Mouse (Mus musculus): ENCODE measurements around the gene Eaf2. TPM values are rescaled to one million over a fixed set of nuclear protein-coding genes. Genes with fewer than 3 reads are reported as not detected.

The Eaf2 gene
- polyA plus RNA-seq (2016; fragmentation: Nextera tagmentation; extraction: Ambion mirVana) = 1.2 and 1.7 TPM in 2 replicates

GRCm38 (mm10) chr16:36874583-36875275 is at the start of gene Eaf2, which contains the start of gene Golgb1:
Gene Eaf2 (minus strand): TSS chr16:36875003.
Gene Golgb1 (plus strand): TSS chr16:36875140.
- peak within 1 kb of the TSS; percentile 97 for H3K4me3 ChIP-seq
- no peaks in the 10 kb centered on the region for H3K27me3 ChIP-seq (ENCODE audit: low read depth, poor library complexity, severe bottlenecking)
- H3K27ac ChIP-seq (replicated peaks) = peak within 1 kb of the TSS; percentile 90
- peak; percentile 93 for DNase-seq (ENCODE audit: low spot score)
- H3K4me1 ChIP-seq = peaks cover 18% of the 10 kb centered on the region
- H3K9me3 ChIP-seq (replicated peaks) = no peaks in the 10 kb centered on the region
- WGBS = under 1% methylated on average over 43 of the region's 43 CpGs
- H3K36me3 ChIP-seq = peaks cover 32% of the 10 kb centered on the region

DNA sequence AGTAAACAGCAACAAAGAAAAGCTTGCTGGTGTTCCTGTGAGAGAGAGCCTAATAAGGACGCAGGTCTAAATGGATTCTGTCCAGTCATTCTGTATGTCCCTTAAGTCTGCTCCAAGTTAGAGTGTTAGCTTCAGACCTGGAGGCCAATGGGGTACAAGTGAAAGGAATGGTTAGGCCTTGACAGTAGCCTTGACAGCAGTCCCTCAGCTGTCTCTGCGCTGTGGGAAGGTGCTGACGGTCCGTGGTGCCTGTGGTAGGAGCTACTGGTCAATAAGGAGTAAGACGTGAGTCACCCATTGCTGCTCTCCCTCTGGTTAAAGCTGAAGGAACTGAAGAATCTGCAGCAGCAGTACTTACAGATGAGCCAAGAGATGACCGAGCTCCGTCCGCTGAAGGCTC is 49.5 kb upstream of the Eaf2 start:
- no peak overlapping the region for H3K4me3 ChIP-seq
- no peaks in the 10 kb centered on the region for H3K4me1 ChIP-seq
- no peak overlapping the region for H3K27ac ChIP-seq (replicated peaks)
- DNase-seq (ENCODE audit: low spot score) = no peak
- H3K27me3 ChIP-seq (ENCODE audit: low read depth, poor library complexity, severe bottlenecking) = no peaks in the 10 kb centered on the region
- H3K9me3 ChIP-seq (replicated peaks) = no peaks in the 10 kb centered on the region
- WGBS = 94% methylated on average over 8 of the region's 8 CpGs
- peaks cover 68% of the 10 kb centered on the region for H3K36me3 ChIP-seq

GRCm38 (mm10) chr16:36921980-36922379 is 47.2 kb upstream of the Eaf2 start:
- WGBS = 93% methylated on average over 6 of the region's 6 CpGs
- no peak for DNase-seq (ENCODE audit: low spot score)
- Histone ChIP-seq H3K4me3 (no peak overlapping the region), H3K36me3 (peaks cover 67% of the 10 kb centered on the region), H3K9me3 (replicated peaks) (no peaks in the 10 kb centered on the region), H3K27me3 (ENCODE audit: low read depth, poor library complexity, severe bottlenecking) (no peaks in the 10 kb centered on the region), H3K4me1 (no peaks in the 10 kb centered on the region), H3K27ac (replicated peaks) (no peak overlapping the region)

GRCm38 (mm10) chr16:36921067-36921613 is 46.3 kb upstream of the Eaf2 start:
- Histone ChIP-seq H3K27ac (replicated peaks) (no peak overlapping the region), H3K9me3 (replicated peaks) (no peaks in the 10 kb centered on the region), H3K36me3 (peaks cover 66% of the 10 kb centered on the region), H3K27me3 (ENCODE audit: low read depth, poor library complexity, severe bottlenecking) (no peaks in the 10 kb centered on the region), H3K4me3 (no peak overlapping the region), H3K4me1 (no peaks in the 10 kb centered on the region)
- 92% methylated on average over 8 of the region's 8 CpGs for WGBS
- DNase-seq (ENCODE audit: low spot score) = no peak

DNA sequence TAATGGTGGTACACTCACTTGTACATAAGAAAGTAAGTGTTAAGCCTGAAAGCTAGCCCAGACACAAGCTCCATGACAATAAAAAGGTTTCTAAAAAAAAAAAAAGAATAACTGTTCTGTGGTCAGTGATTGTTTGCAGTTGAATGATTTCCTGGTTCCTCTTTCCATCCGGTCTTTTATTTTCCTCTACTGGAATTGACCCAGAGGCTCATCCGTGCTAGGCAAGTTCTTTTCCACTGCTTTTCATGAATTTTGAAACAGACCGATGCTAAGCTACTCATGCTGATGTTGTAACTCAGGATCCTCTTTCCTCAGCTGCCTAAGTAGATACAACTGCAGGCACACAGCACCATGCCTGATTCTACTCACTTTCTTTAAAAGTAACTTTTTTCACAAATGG is 45.6 kb upstream of the Eaf2 start:
- Histone ChIP-seq H3K4me1 (no peaks in the 10 kb centered on the region), H3K4me3 (no peak overlapping the region), H3K27me3 (ENCODE audit: low read depth, poor library complexity, severe bottlenecking) (no peaks in the 10 kb centered on the region), H3K36me3 (peaks cover 66% of the 10 kb centered on the region), H3K9me3 (replicated peaks) (no peaks in the 10 kb centered on the region), H3K27ac (replicated peaks) (no peak overlapping the region)
- WGBS = 90% methylated on average over 3 of the region's 3 CpGs
- DNase-seq (ENCODE audit: low spot score) = no peak

GRCm38 (mm10) chr16:36918505-36918904 is 43.7 kb upstream of the Eaf2 start:
- Histone ChIP-seq H3K4me3 (no peak overlapping the region), H3K36me3 (peaks cover 72% of the 10 kb centered on the region), H3K27me3 (ENCODE audit: low read depth, poor library complexity, severe bottlenecking) (no peaks in the 10 kb centered on the region), H3K4me1 (no peaks in the 10 kb centered on the region), H3K27ac (replicated peaks) (no peak overlapping the region), H3K9me3 (replicated peaks) (no peaks in the 10 kb centered on the region)
- DNase-seq (ENCODE audit: low spot score) = no peak
- WGBS = 90% methylated on average over 10 of the region's 10 CpGs

DNA sequence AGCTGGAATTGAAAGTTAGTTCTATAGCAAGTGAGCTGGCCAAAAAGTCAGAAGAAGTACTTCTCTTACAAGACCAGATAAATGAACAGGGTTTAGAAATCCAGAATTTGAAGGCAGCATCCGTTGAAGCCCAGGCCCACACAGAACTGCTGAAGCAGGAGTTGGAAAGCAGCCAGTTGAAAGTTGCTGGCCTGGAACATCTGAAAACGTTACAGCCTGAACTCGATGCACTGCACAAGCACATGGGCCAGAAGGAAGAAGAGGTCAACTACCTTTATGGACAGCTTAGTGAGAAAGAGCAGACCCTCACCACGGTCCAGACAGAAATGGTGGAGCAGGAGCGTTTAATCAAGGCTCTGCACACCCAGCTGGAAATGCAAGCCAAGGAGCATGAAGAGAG is 39.4 kb upstream of the Eaf2 start:
- no peak for DNase-seq (ENCODE audit: low spot score)
- Histone ChIP-seq H3K9me3 (replicated peaks) (no peaks in the 10 kb centered on the region), H3K4me3 (no peak overlapping the region), H3K4me1 (no peaks in the 10 kb centered on the region), H3K27me3 (ENCODE audit: low read depth, poor library complexity, severe bottlenecking) (no peaks in the 10 kb centered on the region), H3K36me3 (peaks cover 79% of the 10 kb centered on the region), H3K27ac (replicated peaks) (no peak overlapping the region)
- WGBS = 93% methylated on average over 5 of the region's 5 CpGs

- Histone ChIP-seq H3K4me3 (no peak overlapping the region), H3K9me3 (replicated peaks) (no peaks in the 10 kb centered on the region), H3K4me1 (no peaks in the 10 kb centered on the region), H3K36me3 (peaks cover 75% of the 10 kb centered on the region), H3K27me3 (ENCODE audit: low read depth, poor library complexity, severe bottlenecking) (no peaks in the 10 kb centered on the region), H3K27ac (replicated peaks) (no peak overlapping the region)
- 93% methylated on average over 13 of the region's 13 CpGs for WGBS
- no peak for DNase-seq (ENCODE audit: low spot score)
Observed at GRCm38 (mm10) chr16:36912311-36912710, 37.5 kb upstream of the Eaf2 start.

- no peaks in the 10 kb centered on the region for H3K4me1 ChIP-seq
- H3K9me3 ChIP-seq (replicated peaks) = no peaks in the 10 kb centered on the region
- no peak for DNase-seq (ENCODE audit: low spot score)
- H3K27ac ChIP-seq (replicated peaks) = no peak overlapping the region
- no peak overlapping the region for H3K4me3 ChIP-seq
- H3K36me3 ChIP-seq = peaks cover 76% of the 10 kb centered on the region
- WGBS = 97% methylated on average over 10 of the region's 10 CpGs
- H3K27me3 ChIP-seq (ENCODE audit: low read depth, poor library complexity, severe bottlenecking) = no peaks in the 10 kb centered on the region
Observed at GRCm38 (mm10) chr16:36911909-36912308, 37.1 kb upstream of the Eaf2 start.

DNA sequence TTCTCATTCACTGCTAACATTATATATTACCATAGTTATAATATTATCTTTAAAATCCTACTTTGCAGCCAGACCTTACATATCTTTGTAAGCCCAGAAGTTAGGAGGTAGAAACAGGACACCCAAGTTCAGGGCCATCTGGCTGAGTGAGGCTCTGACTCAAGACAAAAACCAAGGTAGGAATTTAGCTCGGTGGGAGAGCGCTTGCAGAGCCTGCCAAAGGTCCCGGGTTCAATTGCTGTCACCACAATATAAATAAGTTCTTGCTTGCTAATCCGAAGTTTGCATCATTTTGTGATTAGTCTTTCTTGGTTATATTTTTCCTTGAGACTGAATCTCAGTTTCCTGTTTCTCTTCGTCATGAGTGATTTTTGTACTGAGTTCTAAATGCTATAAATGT is 28.4 kb upstream of the Eaf2 start:
- Histone ChIP-seq H3K27ac (replicated peaks) (no peak overlapping the region), H3K4me1 (no peaks in the 10 kb centered on the region), H3K4me3 (no peak overlapping the region), H3K36me3 (peaks cover 74% of the 10 kb centered on the region), H3K27me3 (ENCODE audit: low read depth, poor library complexity, severe bottlenecking) (no peaks in the 10 kb centered on the region), H3K9me3 (replicated peaks) (no peaks in the 10 kb centered on the region)
- DNase-seq (ENCODE audit: low spot score) = no peak
- 94% methylated on average over 5 of the region's 5 CpGs for WGBS

DNA sequence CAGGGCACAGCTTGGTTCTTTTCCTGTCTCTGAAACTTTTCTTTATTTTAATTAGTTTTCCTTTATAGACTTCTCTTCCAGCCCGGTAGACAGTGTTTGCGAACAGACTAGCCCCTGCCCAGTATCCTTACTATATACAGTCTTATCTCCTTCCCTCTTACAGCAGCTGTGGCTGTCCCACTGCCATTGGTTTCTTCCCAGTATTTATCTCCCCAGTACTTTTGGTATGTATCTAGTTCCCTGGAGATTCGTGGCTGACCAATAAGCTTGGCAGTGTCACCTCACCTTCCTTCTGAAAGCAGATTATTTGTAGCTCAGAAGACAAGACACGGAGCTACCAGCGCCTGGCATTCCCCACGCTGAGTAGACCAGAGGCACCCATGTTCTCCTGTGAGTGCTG is 21.9 kb upstream of the Eaf2 start:
- Histone ChIP-seq H3K4me3 (no peak overlapping the region), H3K9me3 (replicated peaks) (no peaks in the 10 kb centered on the region), H3K27me3 (ENCODE audit: low read depth, poor library complexity, severe bottlenecking) (no peaks in the 10 kb centered on the region), H3K36me3 (peaks cover 86% of the 10 kb centered on the region), H3K27ac (replicated peaks) (no peak overlapping the region), H3K4me1 (no peaks in the 10 kb centered on the region)
- DNase-seq (ENCODE audit: low spot score) = no peak
- WGBS = 92% methylated on average over 6 of the region's 6 CpGs

DNA sequence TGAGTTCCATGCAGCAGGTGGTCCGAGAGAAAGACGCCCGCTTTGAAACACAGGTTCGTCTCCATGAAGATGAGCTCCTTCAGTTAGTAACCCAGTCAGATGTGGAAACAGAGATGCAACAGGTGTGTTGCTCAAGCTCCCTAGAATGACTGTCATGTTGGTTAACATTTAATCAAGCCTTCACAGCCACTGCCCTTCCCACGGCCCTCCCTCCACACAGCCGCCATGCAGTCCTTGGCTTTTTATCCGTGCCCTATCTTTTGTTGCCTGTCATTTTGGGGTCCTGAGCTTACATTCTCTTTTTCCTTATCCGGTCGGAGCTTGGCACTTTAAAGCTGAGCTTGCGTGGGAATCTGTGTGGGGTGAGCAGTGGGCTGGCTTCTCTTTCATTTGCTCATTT is 18.5 kb upstream of the Eaf2 start:
- no peak overlapping the region for H3K27ac ChIP-seq (replicated peaks)
- H3K4me1 ChIP-seq = no peaks in the 10 kb centered on the region
- no peak for DNase-seq (ENCODE audit: low spot score)
- no peaks in the 10 kb centered on the region for H3K27me3 ChIP-seq (ENCODE audit: low read depth, poor library complexity, severe bottlenecking)
- peaks cover 80% of the 10 kb centered on the region for H3K36me3 ChIP-seq
- 92% methylated on average over 10 of the region's 10 CpGs for WGBS
- H3K4me3 ChIP-seq = no peak overlapping the region
- H3K9me3 ChIP-seq (replicated peaks) = no peaks in the 10 kb centered on the region

- WGBS = 93% methylated on average over 4 of the region's 4 CpGs
- Histone ChIP-seq H3K9me3 (replicated peaks) (no peaks in the 10 kb centered on the region), H3K4me3 (no peak overlapping the region), H3K36me3 (peaks cover 75% of the 10 kb centered on the region), H3K27me3 (ENCODE audit: low read depth, poor library complexity, severe bottlenecking) (no peaks in the 10 kb centered on the region), H3K27ac (replicated peaks) (no peak overlapping the region), H3K4me1 (no peaks in the 10 kb centered on the region)
- no peak for DNase-seq (ENCODE audit: low spot score)
Observed at GRCm38 (mm10) chr16:36891415-36891814, 16.6 kb upstream of the Eaf2 start.
